Mouse (Mus musculus): Measurements from ENCODE around the gene Ino80b. TPM values are rescaled to one million over a fixed set of nuclear protein-coding genes. Genes with fewer than 3 reads are reported as not detected.

Ino80b gene
- polyA plus RNA-seq, 1 experiment from 2014 or later: 8.5 TPM

- Histone ChIP-seq H3K9ac (ENCODE audit: low read depth, low read length) (peak within 1 kb of the TSS; percentile 47), H3K4me1 (replicated peaks; ENCODE audit: control insufficient read depth, insufficient read depth, low read length) (0 out of 2 replicates have a peak, but pooled peaks cover 3% of the 10 kb centered on the region), H3K27me3 (replicated peaks; ENCODE audit: control insufficient read depth, insufficient read depth, low read length) (peaks cover 38% of the 10 kb centered on the region), H3K36me3 (ENCODE audit: control insufficient read depth, insufficient read depth) (peaks cover 21% of the 10 kb centered on the region; the same call in 1 of the 2 replicates), H3K27ac (ENCODE audit: low read depth, low read length) (peak within 1 kb of the TSS; percentile 74; the same call in 1 of the 2 replicates), H3K4me3 (ENCODE audit: low read depth, low read length) (peak within 1 kb of the TSS; percentile 61), H3K4me2 (replicated peaks; ENCODE audit: low read depth) (peak within 1 kb of the TSS; percentile 98), H3K9me3 (ENCODE audit: control insufficient read depth) (no peaks in the 10 kb centered on the region)
- under 1% methylated on average over 54 of the region's 54 CpGs for WGBS
- ATAC-seq: peak; percentile 28
- no peak for TF ChIP-seq CTCF (IDR thresholded peaks at IDR 0.05; ENCODE audit: low read depth)
Measured at GRCm38 (mm10) chr6:83077630-83078323, 47.5 kb downstream of the Ino80b start, which contains the start of gene Pcgf1. TSS of gene Pcgf1 (plus strand) at chr6:83077869.

- Histone ChIP-seq H3K27ac (ENCODE audit: low read depth, low read length) (no peak overlapping the region), H3K27me3 (replicated peaks; ENCODE audit: control insufficient read depth, insufficient read depth, low read length) (peaks cover 64% of the 10 kb centered on the region), H3K4me1 (replicated peaks; ENCODE audit: control insufficient read depth, insufficient read depth, low read length) (peaks cover 3% of the 10 kb centered on the region; the same call in 1 of the 2 replicates), H3K4me2 (replicated peaks; ENCODE audit: low read depth) (no peak overlapping the region), H3K9me3 (ENCODE audit: control insufficient read depth) (no peaks in the 10 kb centered on the region), H3K36me3 (ENCODE audit: control insufficient read depth, insufficient read depth) (no peaks in the 10 kb centered on the region; the same call in 1 of the 2 replicates), H3K4me3 (ENCODE audit: low read depth, low read length) (no peak overlapping the region), H3K9ac (ENCODE audit: low read depth, low read length) (no peak overlapping the region)
- no peak for ATAC-seq
- WGBS: 15% methylated on average over 2 of the region's 2 CpGs
- TF ChIP-seq CTCF (IDR thresholded peaks at IDR 0.05; ENCODE audit: low read depth): peak; percentile 53
Measured at GRCm38 (mm10) chr6:83074979-83075378, 50.3 kb downstream of the Ino80b start.

MicroRNAs encoded within 50 kb of the gene (microRNA counts, 519-probe panel; counts per million panel counts)
- microRNA mmu-miR-3470a+mmu-miR-3470b: not detected

Small RNAs within 50 kb of the gene (microRNA-seq; reads per million reads assigned to microRNA genes)
- not detected for gene Mir3470a

Other genes with a start within 250 kb of the Ino80b start
- 0.56 and 0.64 TPM in 2 replicates for gene Sema4f, start 185.7 kb downstream of the Ino80b start, polyA plus RNA-seq (2015; fragmentation: Nextera tagmentation; extraction: Ambion mirVana)
- 0.16 TPM in 1 of 2 replicates, not detected in the other for gene M1ap, start 178.5 kb downstream of the Ino80b start, polyA plus RNA-seq (2015; fragmentation: Nextera tagmentation; extraction: Ambion mirVana)
- 7.7 and 8.8 TPM in 2 replicates for gene Dok1, start 92.0 kb downstream of the Ino80b start, polyA plus RNA-seq (2015; fragmentation: Nextera tagmentation; extraction: Ambion mirVana)
- gene Loxl3, start 91.3 kb downstream of the Ino80b start, polyA plus RNA-seq (2015; fragmentation: Nextera tagmentation; extraction: Ambion mirVana): 4.1 and 4.7 TPM in 2 replicates
- 191 and 210 TPM in 2 replicates for gene Aup1, start 70.9 kb downstream of the Ino80b start, polyA plus RNA-seq (2015; fragmentation: Nextera tagmentation; extraction: Ambion mirVana)
- gene Htra2, start 70.2 kb downstream of the Ino80b start, polyA plus RNA-seq (2015; fragmentation: Nextera tagmentation; extraction: Ambion mirVana): 22.7 and 24.0 TPM in 2 replicates
- gene Dqx1, start 67.6 kb downstream of the Ino80b start, polyA plus RNA-seq (2015; fragmentation: Nextera tagmentation; extraction: Ambion mirVana): 24.8 and 27.1 TPM in 2 replicates
- 7.6 and 8.4 TPM in 2 replicates for gene Tlx2, start 55.1 kb downstream of the Ino80b start, polyA plus RNA-seq (2015; fragmentation: Nextera tagmentation; extraction: Ambion mirVana)
- 13.6 and 14.4 TPM in 2 replicates for gene Pcgf1, start 47.6 kb downstream of the Ino80b start, polyA plus RNA-seq (2015; fragmentation: Nextera tagmentation; extraction: Ambion mirVana)
- 0.23 TPM in 1 of 2 replicates, not detected in the other for gene Lbx2, start 39.1 kb downstream of the Ino80b start, polyA plus RNA-seq (2015; fragmentation: Nextera tagmentation; extraction: Ambion mirVana)
- 0.84 and 1.3 TPM in 2 replicates for gene Ccdc142, start 23.8 kb downstream of the Ino80b start, polyA plus RNA-seq (2015; fragmentation: Nextera tagmentation; extraction: Ambion mirVana)
- 1.1 and 1.2 TPM in 2 replicates for gene Gm42688, start 23.8 kb downstream of the Ino80b start, polyA plus RNA-seq (2015; fragmentation: Nextera tagmentation; extraction: Ambion mirVana)
- 113 and 115 TPM in 2 replicates for gene Mrpl53, start 16.4 kb downstream of the Ino80b start, polyA plus RNA-seq (2015; fragmentation: Nextera tagmentation; extraction: Ambion mirVana)
- gene Mogs, start 9.9 kb downstream of the Ino80b start, polyA plus RNA-seq (2015; fragmentation: Nextera tagmentation; extraction: Ambion mirVana): 18.4 and 20.9 TPM in 2 replicates
- gene Wbp1, start 3.9 kb downstream of the Ino80b start, polyA plus RNA-seq (2015; fragmentation: Nextera tagmentation; extraction: Ambion mirVana): 69.1 and 72.7 TPM in 2 replicates
- gene Rtkn, start 10.0 kb upstream of the Ino80b start, polyA plus RNA-seq (2015; fragmentation: Nextera tagmentation; extraction: Ambion mirVana): 19.7 and 21.1 TPM in 2 replicates
- 1.0 and 1.2 TPM in 2 replicates for gene Wdr54, start 31.0 kb upstream of the Ino80b start, polyA plus RNA-seq (2015; fragmentation: Nextera tagmentation; extraction: Ambion mirVana)
- gene 1700003E16Rik, start 31.0 kb upstream of the Ino80b start, polyA plus RNA-seq (2015; fragmentation: Nextera tagmentation; extraction: Ambion mirVana): 0.60 and 1.0 TPM in 2 replicates
- 47.1 and 49.9 TPM in 2 replicates for gene Dctn1, start 40.5 kb upstream of the Ino80b start, polyA plus RNA-seq (2015; fragmentation: Nextera tagmentation; extraction: Ambion mirVana)
- 1.5 and 1.7 TPM in 2 replicates for gene Slc4a5, start 94.4 kb upstream of the Ino80b start, polyA plus RNA-seq (2015; fragmentation: Nextera tagmentation; extraction: Ambion mirVana)
- gene Mthfd2, start 200.5 kb upstream of the Ino80b start, polyA plus RNA-seq (2015; fragmentation: Nextera tagmentation; extraction: Ambion mirVana): 17.6 and 18.4 TPM in 2 replicates
- gene Mob1a, start 200.6 kb upstream of the Ino80b start, polyA plus RNA-seq (2015; fragmentation: Nextera tagmentation; extraction: Ambion mirVana): 29.7 and 30.8 TPM in 2 replicates
- 167 and 184 TPM in 2 replicates for gene Bola3, start 223.7 kb upstream of the Ino80b start, polyA plus RNA-seq (2015; fragmentation: Nextera tagmentation; extraction: Ambion mirVana)